Mouse (Mus musculus) lung, postnatal 0 days (tissue): ENCODE measurements around the gene Gm906. TPM values are rescaled to one million over a fixed set of nuclear protein-coding genes. Genes with fewer than 3 reads are reported as not detected.
A peak's percentile ranks its signal among the peaks of the same experiment; 100 is the strongest.
"Not testable (repeated sequence)": the region's sequence is repeated elsewhere in the genome, so short reads cannot be mapped to it uniquely, and the experiment has no call there.

Source experiments
- ATAC-seq: fragments of 200-750 bp; cut with Nextera tagmentation; 2 replicates; pipeline ENCODE4 v1.8.0; 2017; ENCODE audit warnings: moderate library complexity
- DNase-seq: peaks from one replicate; pipeline ENCODE4 v3.0.0-alpha.2; 2016; ENCODE audit warnings: low spot score
- H3K27ac ChIP-seq: fragments of 300-500 bp; sonication (generic); 2 replicates; pipeline ENCODE4 v1.5.1; 2014; ENCODE audit warnings: antibody characterized with exemption, mild to moderate bottlenecking, low read length, mixed read lengths
- H3K27me3 ChIP-seq: fragments of 300-500 bp; sonication (generic); replicated peaks from 2 replicates; pipeline ENCODE4 v1.6.1; 2014; ENCODE audit warnings: low read length, mixed read lengths; ENCODE audit not compliant: insufficient read depth
- H3K36me3 ChIP-seq: fragments of 300-500 bp; sonication (generic); 2 replicates; pipeline ENCODE4 v1.6.1; 2014; ENCODE audit warnings: low read length, mixed read lengths; ENCODE audit not compliant: insufficient read depth
- H3K4me1 ChIP-seq: fragments of 300-500 bp; sonication (generic); 2 replicates; pipeline ENCODE4 v1.6.1; 2014; ENCODE audit warnings: antibody characterized with exemption, low read depth, low read length, mixed read lengths; ENCODE audit not compliant: insufficient read depth
- H3K4me2 ChIP-seq: fragments of 300-500 bp; sonication (generic); replicated peaks from 2 replicates; pipeline ENCODE4 v1.6.1; 2014; ENCODE audit warnings: low read depth, mild to moderate bottlenecking, low read length, moderate library complexity, mixed read lengths
- H3K4me3 ChIP-seq: fragments of 300-500 bp; sonication (generic); 2 replicates; pipeline ENCODE4 v1.5.1; 2014; ENCODE audit warnings: low read depth, low read length
- H3K9ac ChIP-seq: fragments of 300-500 bp; sonication (generic); replicated peaks from 2 replicates; pipeline ENCODE4 v1.6.1; 2014; ENCODE audit warnings: low read depth, mild to moderate bottlenecking
- H3K9me3 ChIP-seq: fragments of 300-500 bp; sonication (generic); 2 replicates; pipeline ENCODE4 v1.6.1; 2016; ENCODE audit warnings: low read length, mixed read lengths
- CTCF ChIP-seq: IDR thresholded peaks from 2 replicates; pipeline ENCODE4 v1.5.1; 2016; ENCODE audit warnings: antibody characterized with exemption, mild to moderate bottlenecking
- EP300 ChIP-seq: IDR thresholded peaks from 2 replicates; pipeline ENCODE4 v1.6.1; 2016; ENCODE audit warnings: antibody characterized with exemption, mild to moderate bottlenecking, control low read depth
- WGBS: fragments of 180-500 bp; shearing (Covaris S2); extraction: QIAGEN DNeasy Blood & Tissue Kit; methylation state at CpG from one replicate; pipeline ENCODE4 v1.1.7; 2014; 5-methylcytosine and 5-hydroxymethylcytosine counted together
- polyA plus RNA-seq: library from polyadenylated mRNA; unstranded; fragments of >200 nt; fragmentation: Nextera tagmentation; extraction: Ambion mirVana; gene quantifications from 2 replicates; pipeline ENCODE4 v1.2.1, GENCODE M21; 2015

The Gm906 gene
- polyA plus RNA-seq: 0.05 and 0.11 TPM in 2 replicates

GRCm38 (mm10) chr13:50250208-50250607 lies at the start of gene Gm906:
Gene Gm906 (minus strand): TSS chr13:50250308.
- not testable (repeated sequence) for H3K36me3 ChIP-seq, ATAC-seq, H3K4me1 ChIP-seq, H3K9ac ChIP-seq, H3K9me3 ChIP-seq, DNase-seq, H3K27ac ChIP-seq, H3K4me3 ChIP-seq, H3K4me2 ChIP-seq, H3K27me3 ChIP-seq
- WGBS: 53% methylated on average over 3 of the region's 3 CpGs

GRCm38 (mm10) chr13:50283308-50283707 lies 33.2 kb upstream of the Gm906 start:
- H3K9ac ChIP-seq, H3K9me3 ChIP-seq, H3K4me1 ChIP-seq, H3K27me3 ChIP-seq, ATAC-seq, H3K36me3 ChIP-seq, DNase-seq, H3K27ac ChIP-seq, H3K4me2 ChIP-seq, H3K4me3 ChIP-seq: not testable (repeated sequence)
- 70% methylated on average over 1 of the region's 4 CpGs for WGBS

GRCm38 (mm10) chr13:50236487-50236886 lies 13.6 kb downstream of the Gm906 start:
- Histone ChIP-seq H3K9me3 (no peaks in the 10 kb centered on the region), H3K36me3 (no peaks in the 10 kb centered on the region), H3K9ac (no peak overlapping the region), H3K4me1 (no peaks in the 10 kb centered on the region), H3K4me3 (no peak overlapping the region), H3K27me3 (no peaks in the 10 kb centered on the region), H3K4me2 (no peak overlapping the region), H3K27ac (no peak overlapping the region)
- ATAC-seq (no peak), DNase-seq (no peak)
- TF ChIP-seq EP300 (no peak), CTCF (no peak)
- 87% methylated on average over 3 of the region's 3 CpGs for WGBS

GRCm38 (mm10) chr13:50211842-50212241 lies 38.3 kb downstream of the Gm906 start:
- H3K4me3 ChIP-seq, H3K4me1 ChIP-seq, H3K4me2 ChIP-seq, ATAC-seq, H3K27ac ChIP-seq, H3K36me3 ChIP-seq, H3K9ac ChIP-seq, H3K9me3 ChIP-seq, H3K27me3 ChIP-seq: not testable (repeated sequence)
- peak; percentile 56 for TF ChIP-seq CTCF
- whole genome bisulfite sequencing: 0% methylated on average over 1 of the region's 1 CpGs
- DNase-seq: peak; percentile 5

- H3K4me3 ChIP-seq, ATAC-seq: not testable (repeated sequence)
Measured at GRCm38 (mm10) chr13:50210191-50210590, 39.9 kb downstream of the Gm906 start.

GRCm38 (mm10) chr13:50209651-50210050 lies 40.5 kb downstream of the Gm906 start:
- H3K9me3 ChIP-seq, H3K4me1 ChIP-seq, ATAC-seq, H3K4me3 ChIP-seq, DNase-seq, H3K36me3 ChIP-seq, H3K4me2 ChIP-seq, H3K9ac ChIP-seq, H3K27ac ChIP-seq, H3K27me3 ChIP-seq: not testable (repeated sequence)
- WGBS: 73% methylated on average over 2 of the region's 2 CpGs

More at GRCm38 (mm10) chr13:50210191-50210590, 39.9 kb downstream of the Gm906 start:
- not testable (repeated sequence) for H3K4me1 ChIP-seq, H3K36me3 ChIP-seq, H3K9ac ChIP-seq, H3K27me3 ChIP-seq, DNase-seq, H3K4me2 ChIP-seq, H3K27ac ChIP-seq, H3K9me3 ChIP-seq

GRCm38 (mm10) chr13:50207966-50208365 lies 42.1 kb downstream of the Gm906 start:
- Histone ChIP-seq H3K9ac (no peak overlapping the region), H3K27me3 (no peaks in the 10 kb centered on the region), H3K4me1 (no peaks in the 10 kb centered on the region), H3K4me3 (no peak overlapping the region), H3K27ac (no peak overlapping the region), H3K4me2 (no peak overlapping the region), H3K9me3 (no peaks in the 10 kb centered on the region), H3K36me3 (no peaks in the 10 kb centered on the region)
- WGBS: 79% methylated on average over 12 of the region's 12 CpGs
- TF ChIP-seq EP300 (no peak), CTCF (no peak)
- DNase-seq: no peak
- ATAC-seq: no peak

GRCm38 (mm10) chr13:50196831-50197230 lies 53.3 kb downstream of the Gm906 start:
- not testable (repeated sequence) for H3K9me3 ChIP-seq

More at GRCm38 (mm10) chr13:50196831-50197230, 53.3 kb downstream of the Gm906 start:
- not testable (repeated sequence) for H3K4me2 ChIP-seq, H3K4me1 ChIP-seq, H3K4me3 ChIP-seq, DNase-seq, H3K27ac ChIP-seq, H3K27me3 ChIP-seq, ATAC-seq, H3K36me3 ChIP-seq, H3K9ac ChIP-seq
